Mouse (Mus musculus) lung, adult 2 months (tissue): ENCODE measurements at regions not wholly inside any gene's neighbourhood (a gene's known extent, or its start where the extent isn't known, plus 50 kb on each side); places are given as distances from the start of the nearest gene placed in this dataset.

Experiments used
- DNase-seq: peaks from one replicate; pipeline ENCODE4 v3.0.0; 2022
- H3K4me1 ChIP-seq: fragments of 200-500 bp; 2 replicates; pipeline ENCODE4 v1.6.1; 2011; ENCODE audit warnings: low read length; ENCODE audit not compliant: control insufficient read depth, insufficient read depth
- H3K4me3 ChIP-seq: fragments of 200-500 bp; replicated peaks from 2 replicates; pipeline ENCODE3; 2011; ENCODE audit warnings: low read depth, mild to moderate bottlenecking, control low read depth, low read length; ENCODE audit errors: extremely low read depth
- CTCF ChIP-seq: fragments of 200-500 bp; IDR thresholded peaks from 2 replicates; pipeline ENCODE4 v1.5.1; 2011; ENCODE audit warnings: mild to moderate bottlenecking, low read length, control low read depth; ENCODE audit not compliant: insufficient read depth
- POLR2A ChIP-seq: fragments of 200-500 bp; IDR thresholded peaks from 2 replicates; pipeline ENCODE4 v1.6.1; 2011; ENCODE audit warnings: low read depth, mild to moderate bottlenecking, control low read depth, low read length, borderline replicate concordance; ENCODE audit errors: extremely low read depth
- WGBS: fragments of 180-500 bp; shearing (Covaris S2); methylation state at CpG from one replicate; pipeline ENCODE4 v1.1.7; 2018; 5-methylcytosine and 5-hydroxymethylcytosine counted together

DNA sequence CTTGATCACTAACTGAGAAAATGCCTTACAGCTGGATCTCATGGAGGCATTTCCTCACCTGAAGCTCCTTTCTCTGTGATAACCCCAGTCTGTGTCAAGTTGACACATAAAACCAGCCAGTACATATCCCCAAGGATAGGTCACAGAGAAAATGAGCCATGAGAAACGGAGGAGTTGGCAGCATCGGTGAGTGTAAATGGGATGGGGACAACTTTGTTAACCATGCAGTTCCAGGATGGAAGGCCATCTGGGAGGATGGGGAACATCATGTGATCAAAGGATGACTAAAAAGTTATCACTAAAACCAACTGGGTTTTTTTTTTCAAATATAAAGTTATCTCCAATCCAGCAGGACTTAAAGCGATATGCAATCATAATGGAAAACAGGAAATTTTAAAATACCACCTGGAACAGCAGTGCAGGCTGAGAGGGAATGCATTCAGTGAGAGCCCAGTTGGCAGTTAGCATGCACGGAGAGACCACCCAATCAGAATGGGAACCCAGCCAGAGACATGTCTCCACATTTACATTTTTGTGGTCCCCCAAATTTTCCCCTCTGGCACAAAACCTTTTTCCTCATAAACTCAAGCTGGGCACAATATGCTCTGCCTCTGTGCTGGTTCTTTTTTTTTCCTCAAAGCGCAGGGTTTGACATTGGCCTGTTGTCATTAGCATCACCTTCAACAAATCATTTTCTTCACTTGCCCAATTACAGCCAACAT, 475.7 kb downstream of the Rapgef2 start:
- Histone ChIP-seq H3K4me3 (no peak overlapping the region), H3K4me1 (no peaks in the 10 kb centered on the region)
- no peak for TF ChIP-seq CTCF
- TF ChIP-seq POLR2A: no peak
- DNase-seq: no peak
- 79% methylated on average over 5 of the region's 5 CpGs for WGBS

DNA sequence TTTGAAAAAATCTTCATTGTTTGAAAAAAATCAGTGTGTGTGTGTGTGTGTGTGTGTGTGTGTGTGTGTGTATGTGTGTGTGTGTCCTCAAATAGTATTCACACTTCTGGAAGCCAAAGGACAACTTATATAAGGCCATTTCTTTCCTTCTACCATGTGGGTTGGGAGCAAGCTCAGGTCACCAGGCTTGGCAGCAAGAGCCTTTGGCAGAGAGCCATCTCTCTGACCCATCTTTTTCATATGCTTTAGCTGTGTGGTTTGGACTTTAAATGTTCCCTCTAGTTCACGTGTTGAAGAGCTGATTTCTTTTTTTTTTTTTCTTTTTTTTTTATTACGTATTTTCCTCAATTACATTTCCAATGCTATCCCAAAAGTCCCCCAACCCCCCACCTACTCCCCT, 483.1 kb downstream of the Rapgef2 start:
- TF ChIP-seq CTCF (no peak), POLR2A (no peak)
- 72% methylated on average over 2 of the region's 2 CpGs for WGBS
- DNase-seq: no peak
- Histone ChIP-seq H3K4me3 (no peak overlapping the region), H3K4me1 (no peaks in the 10 kb centered on the region)

DNA sequence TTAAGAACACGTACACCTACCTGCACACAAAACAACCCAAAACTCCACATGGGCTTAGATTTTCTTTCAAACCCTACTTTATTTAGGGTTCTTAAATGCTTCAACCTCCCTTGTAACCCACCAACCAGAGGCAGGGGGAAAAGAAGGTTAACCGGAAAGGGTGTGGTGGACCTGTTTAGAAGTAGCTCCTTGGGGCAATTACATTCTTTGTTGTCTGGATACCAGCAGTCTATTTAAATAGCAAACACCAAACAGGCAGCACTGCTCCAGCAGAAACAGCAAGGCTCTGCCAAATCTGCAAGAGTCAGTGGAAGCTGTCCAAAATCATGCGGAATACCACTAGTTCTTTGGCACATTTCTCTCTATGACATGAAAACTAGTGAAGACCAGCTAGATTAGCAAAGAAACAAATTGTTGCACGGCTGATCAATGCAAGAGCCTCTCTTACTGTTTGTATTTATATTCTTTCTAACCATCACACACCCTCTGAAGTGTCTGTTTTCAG, 490.3 kb downstream of the Rapgef2 start:
- TF ChIP-seq POLR2A: no peak
- TF ChIP-seq CTCF: no peak
- WGBS: 73% methylated on average over 4 of the region's 4 CpGs
- no peak overlapping the region for H3K4me3 ChIP-seq
- H3K4me1 ChIP-seq: no peaks in the 10 kb centered on the region
- no peak for DNase-seq

DNA sequence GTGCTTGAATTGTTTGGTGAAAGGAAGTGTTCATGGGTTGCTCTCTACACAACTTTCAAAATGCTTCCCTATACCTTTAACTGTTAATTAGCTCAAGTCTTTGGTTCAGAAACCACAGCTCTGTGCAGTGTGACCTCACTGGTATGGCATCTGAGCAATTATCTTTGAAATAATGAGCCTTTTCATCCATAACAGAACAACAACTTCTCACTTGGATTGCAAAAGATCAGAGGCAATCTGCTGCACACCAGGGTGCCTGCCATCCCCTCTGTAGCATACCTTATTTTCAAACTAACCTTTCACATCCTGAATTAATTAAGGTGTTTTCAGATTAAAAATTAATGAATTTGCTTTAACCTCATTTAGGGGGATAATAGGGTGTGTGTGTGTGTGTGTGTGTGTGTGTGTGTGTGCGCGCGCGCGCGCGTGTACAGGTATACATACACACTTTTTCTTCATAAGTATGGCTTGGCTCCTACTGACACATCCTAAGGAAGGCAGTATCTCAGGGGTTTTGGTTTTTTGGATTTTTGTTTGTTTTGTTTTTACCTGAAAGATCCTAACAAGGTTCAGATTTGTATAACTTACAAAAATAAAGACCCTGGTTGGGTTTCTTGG, 493.8 kb downstream of the Rapgef2 start:
- DNase-seq: no peak
- Histone ChIP-seq H3K4me1 (no peaks in the 10 kb centered on the region), H3K4me3 (no peak overlapping the region)
- TF ChIP-seq POLR2A (no peak), CTCF (no peak)
- WGBS: 100% methylated on average over 7 of the region's 7 CpGs

DNA sequence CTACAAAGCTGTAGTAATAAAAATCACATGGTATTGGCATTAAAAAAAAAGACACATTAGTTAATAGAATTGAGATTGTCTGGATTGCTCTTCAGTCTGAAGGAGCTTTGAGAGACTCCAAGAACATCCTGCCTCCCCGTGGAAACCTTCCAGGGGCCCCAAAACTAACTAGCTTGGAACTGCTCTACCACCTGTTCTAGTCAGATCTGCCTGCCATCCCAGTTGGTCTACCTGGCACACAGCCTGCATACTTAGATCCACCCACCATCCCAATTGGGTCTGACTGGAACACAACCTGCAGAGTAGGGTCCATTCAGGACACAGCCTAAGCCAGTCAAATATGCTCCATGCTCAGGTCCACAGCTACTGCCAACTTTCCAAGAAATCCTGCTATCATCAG, 503.6 kb downstream of the Rapgef2 start:
- Histone ChIP-seq H3K4me3 (no peak overlapping the region), H3K4me1 (no peaks in the 10 kb centered on the region)
- TF ChIP-seq POLR2A (no peak), CTCF (no peak)
- 72% methylated on average over 1 of the region's 1 CpGs for WGBS
- no peak for DNase-seq

DNA sequence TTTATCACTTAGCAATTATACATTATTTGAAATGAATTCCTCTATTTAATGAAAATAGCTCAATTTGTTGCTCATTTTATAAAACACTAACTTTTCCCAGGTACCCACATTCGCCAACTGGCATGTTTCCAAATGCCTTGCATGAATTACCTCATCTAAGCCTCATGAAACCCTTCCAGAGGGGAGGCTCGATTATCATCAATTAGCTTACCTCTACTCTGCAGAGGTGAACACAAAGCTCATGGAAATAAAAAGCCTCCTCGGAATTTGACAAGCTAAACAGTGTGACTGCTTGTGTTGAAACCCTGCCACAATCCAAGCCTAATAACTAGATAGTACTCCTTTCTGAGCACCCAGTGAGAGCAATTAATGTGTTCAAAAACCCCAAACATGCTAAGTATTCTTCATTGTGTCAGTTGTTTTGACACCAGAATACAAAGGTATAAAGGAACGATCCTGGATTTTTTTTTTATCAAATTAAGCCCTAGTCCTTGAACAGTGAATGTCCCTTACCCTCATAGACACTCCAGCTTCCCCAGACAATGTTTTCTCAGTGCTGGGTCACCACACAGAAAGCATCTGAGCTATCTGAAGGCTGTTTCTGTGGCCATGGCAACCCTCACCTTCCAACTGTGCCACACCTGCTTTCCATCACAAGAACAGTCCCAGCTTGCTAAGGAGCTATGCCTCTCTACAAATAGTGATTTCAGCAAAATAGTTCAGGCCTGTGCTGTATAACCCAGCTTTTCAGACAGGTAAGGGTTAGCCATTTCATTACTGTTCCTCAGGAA, 530.4 kb downstream of the Rapgef2 start:
- TF ChIP-seq CTCF: no peak
- no peak for TF ChIP-seq POLR2A
- no peak for DNase-seq
- Histone ChIP-seq H3K4me3 (no peak overlapping the region), H3K4me1 (no peaks in the 10 kb centered on the region)
- WGBS: 54% methylated on average over 4 of the region's 4 CpGs

DNA sequence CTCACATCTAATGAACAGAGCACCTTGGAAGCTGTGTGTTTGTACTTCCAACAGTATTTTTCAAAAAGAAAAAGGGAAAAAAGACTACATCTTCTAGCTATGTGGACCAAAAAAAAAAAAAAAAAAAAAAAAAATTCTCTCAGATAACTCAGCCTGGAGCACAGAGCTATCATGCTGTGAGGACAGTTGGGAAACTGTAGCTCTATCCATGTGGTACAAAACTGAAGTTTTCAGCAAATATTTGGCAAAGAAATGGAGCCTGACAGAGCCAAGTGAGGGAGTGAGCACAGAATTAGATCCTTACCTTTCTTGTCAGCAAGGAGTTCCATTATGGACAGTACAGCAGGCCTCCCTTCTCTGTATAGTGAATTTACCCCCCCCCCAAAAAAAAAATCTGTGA, 550.2 kb downstream of the Rapgef2 start:
- H3K4me1 ChIP-seq: no peaks in the 10 kb centered on the region
- TF ChIP-seq POLR2A: no peak
- TF ChIP-seq CTCF: no peak
- H3K4me3 ChIP-seq: no peak overlapping the region
- DNase-seq: no peak

DNA sequence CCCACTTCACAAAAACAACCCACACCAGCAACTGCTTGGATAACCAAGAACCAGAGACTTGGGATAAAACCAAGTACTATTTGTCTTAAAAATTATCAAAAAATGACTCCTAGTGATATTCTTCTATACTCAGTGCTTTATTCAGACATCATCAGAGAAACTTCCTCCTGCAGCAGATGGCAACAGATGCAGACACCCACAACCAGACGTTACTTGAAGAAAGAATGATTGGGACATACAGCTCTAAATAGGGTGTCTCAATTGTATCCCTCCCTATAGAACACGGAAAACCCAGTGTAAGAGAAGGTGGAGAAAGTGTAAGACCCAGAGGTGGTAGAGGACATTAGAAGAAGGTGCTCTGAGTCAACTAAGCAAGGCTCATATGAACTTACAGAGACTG, 569.6 kb downstream of the Rapgef2 start:
- 65% methylated on average over 2 of the region's 2 CpGs for WGBS
- H3K4me3 ChIP-seq: no peak overlapping the region
- TF ChIP-seq CTCF (no peak), POLR2A (no peak)
- no peaks in the 10 kb centered on the region for H3K4me1 ChIP-seq
- no peak for DNase-seq

DNA sequence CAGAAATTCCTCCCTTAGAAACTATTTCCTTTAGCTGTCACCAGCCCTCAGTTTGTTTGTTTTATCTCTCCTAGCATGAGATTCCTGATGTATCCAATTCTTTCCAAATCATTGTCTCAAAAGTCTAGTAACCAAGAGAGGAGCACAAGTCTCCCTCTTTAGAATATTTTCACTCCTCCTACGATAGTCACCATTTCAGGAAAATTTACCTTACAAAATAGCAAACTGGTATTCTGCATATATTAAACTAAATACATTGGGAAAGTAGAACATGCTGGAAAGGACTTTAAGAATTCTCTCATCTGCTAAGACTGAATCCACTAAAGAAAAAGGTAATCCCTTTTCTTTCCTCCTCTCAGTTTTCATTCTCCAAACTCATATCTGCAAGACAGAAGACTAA, 578.6 kb downstream of the Rapgef2 start:
- Histone ChIP-seq H3K4me3 (no peak overlapping the region), H3K4me1 (no peaks in the 10 kb centered on the region)
- 53% methylated on average over 1 of the region's 1 CpGs for WGBS
- DNase-seq: no peak
- no peak for TF ChIP-seq POLR2A
- no peak for TF ChIP-seq CTCF

DNA sequence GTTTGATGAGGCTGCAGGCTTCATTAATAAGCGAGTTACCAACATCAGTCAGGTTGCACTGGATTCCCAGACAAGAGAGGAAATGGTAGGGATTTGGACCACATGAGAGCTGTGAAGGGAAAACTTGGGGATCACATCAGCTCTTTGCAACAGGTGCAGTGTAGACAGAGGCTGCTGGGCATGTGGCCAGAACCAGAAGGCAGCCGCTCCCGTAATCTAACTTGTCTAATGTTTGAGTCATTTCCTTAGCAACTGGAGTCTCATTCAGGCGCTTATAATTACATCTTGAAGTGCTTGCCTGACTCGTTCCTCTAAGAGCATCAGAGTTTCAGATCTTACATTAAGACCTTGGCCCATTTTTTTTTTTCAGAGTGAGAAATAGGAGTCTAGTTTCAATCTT, 587.4 kb downstream of the Rapgef2 start:
- 24% methylated on average over 5 of the region's 5 CpGs for WGBS
- Histone ChIP-seq H3K4me3 (no peak overlapping the region), H3K4me1 (no peaks in the 10 kb centered on the region)
- no peak for DNase-seq
- TF ChIP-seq CTCF: no peak
- TF ChIP-seq POLR2A: no peak
